Mouse (Mus musculus) G1E (cell line): ENCODE data around the gene Eipr1. TPM values are rescaled to one million over a fixed set of nuclear protein-coding genes. Genes with fewer than 3 reads are reported as not detected.
"Not testable (repeated sequence)": the region's sequence is repeated elsewhere in the genome, so short reads cannot be mapped to it uniquely, and the experiment has no call there.

Experiments used
- ATAC-seq: 2 replicates; pipeline ENCODE4 v1.8.0; 2016; ENCODE audit warnings: mild to moderate bottlenecking; ENCODE audit not compliant: insufficient number of reproducible peaks, poor library complexity, low FRiP score, severe bottlenecking; ENCODE audit errors: extremely low read depth
- DNase-seq: peaks from one replicate; pipeline ENCODE4 v3.0.0; 2012; ENCODE audit warnings: low spot score
- H3K27me3 ChIP-seq: 2 replicates; pipeline ENCODE4 v1.6.1; 2012; ENCODE audit warnings: mild to moderate bottlenecking, low read length, inconsistent platforms; ENCODE audit not compliant: insufficient read depth
- H3K36me3 ChIP-seq: replicated peaks from 2 replicates; pipeline ENCODE3; 2012; ENCODE audit warnings: mild to moderate bottlenecking, inconsistent platforms
- H3K4me1 ChIP-seq: 2 replicates; pipeline ENCODE4 v1.6.1; 2012; ENCODE audit warnings: low read depth, low read length, inconsistent platforms, mixed read lengths; ENCODE audit not compliant: insufficient read depth
- H3K4me3 ChIP-seq: 2 replicates; pipeline ENCODE4 v1.5.1; 2012; ENCODE audit warnings: low read depth, mild to moderate bottlenecking, inconsistent platforms, low read length, moderate library complexity, mixed read lengths
- H3K9me3 ChIP-seq: replicated peaks from 2 replicates; pipeline ENCODE4 v1.6.1; 2012; ENCODE audit warnings: inconsistent platforms
- CTCF ChIP-seq: IDR thresholded peaks from 2 replicates; pipeline ENCODE4 v1.5.1; 2012; ENCODE audit warnings: low read depth, low read length, inconsistent platforms, mixed read lengths
- GATA1 ChIP-seq: IDR thresholded peaks from 2 replicates; pipeline ENCODE4 v1.6.1; 2012; ENCODE audit warnings: borderline replicate concordance, low read length, inconsistent platforms, mixed read lengths
- GATA2 ChIP-seq: IDR thresholded peaks from 2 replicates; pipeline ENCODE4 v1.6.1; 2012; ENCODE audit warnings: low read depth, low read length, inconsistent platforms, borderline replicate concordance
- POLR2AphosphoS5 ChIP-seq: IDR thresholded peaks from 2 replicates; pipeline ENCODE4 v1.6.1; 2012; ENCODE audit warnings: low read depth, low read length, inconsistent platforms; ENCODE audit not compliant: insufficient replicate concordance
- TAL1 ChIP-seq: conservative IDR thresholded peaks from 2 replicates; pipeline ENCODE4 v1.6.1; 2012; ENCODE audit warnings: low read depth, low read length, inconsistent platforms, mixed read lengths
- polyA plus RNA-seq: library from polyadenylated mRNA; stranded (reverse); fragments of >175 nt; gene quantifications from 2 replicates; pipeline ENCODE4 v1.2.3, GENCODE M21; 2012
- total RNA-seq, 2 experiments: library from RNA; stranded (forward) in 1 of 2; stranded (reverse) in 1 of 2; fragments of 200-1000 nt in 1 of 2; fragments of >200 nt in 1 of 2; fragmentation: Nextera tagmentation in 1 of 2; gene quantifications; 2 replicates each; pipeline ENCODE4 v1.2.3; 2014 to 2017

Eipr1 gene
- total and polyA plus RNA-seq, 3 experiments, result 11.0 to 52.8 (median 22.4) TPM

DNA sequence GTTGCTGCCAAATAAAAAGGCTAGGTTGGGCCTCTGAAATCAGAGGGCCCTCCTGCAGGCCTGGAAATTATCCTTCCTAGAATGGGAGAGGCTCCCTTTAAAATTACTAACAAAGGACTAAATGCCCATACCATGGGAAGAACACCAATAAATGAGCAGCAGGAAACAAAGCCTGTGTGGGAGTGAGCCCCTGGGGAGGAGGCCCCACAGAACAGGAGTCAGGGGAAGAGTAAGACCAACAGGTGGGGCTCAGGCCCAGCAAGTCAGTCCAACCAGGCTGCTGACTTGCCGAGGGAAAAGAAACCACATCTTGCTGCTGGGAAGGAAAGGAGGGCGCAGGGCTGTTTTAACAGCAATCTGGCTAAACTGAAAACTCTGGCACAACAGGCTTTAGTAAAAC, 34.5 kb upstream of the Eipr1 start:
- no peak for ATAC-seq
- no peak for DNase-seq
- TF ChIP-seq CTCF (no peak), GATA2 (no peak), TAL1 (no peak)
- Histone ChIP-seq H3K4me3 (no peak overlapping the region), H3K36me3 (peaks cover 92% of the 10 kb centered on the region), H3K9me3 (no peaks in the 10 kb centered on the region), H3K4me1 (peaks cover 2% of the 10 kb centered on the region), H3K27me3 (no peaks in the 10 kb centered on the region)

DNA sequence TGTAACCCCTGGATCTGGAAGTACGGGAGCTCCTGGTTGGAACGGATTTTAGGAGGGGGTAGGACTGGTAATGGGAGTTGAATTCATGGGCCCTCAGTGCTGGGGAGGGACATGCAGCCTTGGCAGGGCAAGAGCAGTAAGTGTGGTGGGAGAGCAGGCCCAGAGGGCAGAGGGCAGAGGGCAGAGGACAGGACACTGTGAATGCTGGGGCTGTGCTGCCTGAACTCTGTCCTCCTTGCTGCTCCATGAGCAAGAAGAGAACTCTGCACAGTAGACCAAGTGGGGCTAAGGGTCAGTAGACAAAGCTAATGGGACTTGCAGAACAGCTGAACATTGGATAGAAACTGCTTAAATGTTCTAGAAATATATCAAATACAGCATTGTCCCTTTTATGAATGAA, 33.5 kb upstream of the Eipr1 start:
- Histone ChIP-seq H3K27me3 (no peaks in the 10 kb centered on the region), H3K4me3 (no peak overlapping the region), H3K4me1 (peaks cover 2% of the 10 kb centered on the region), H3K36me3 (peaks cover 94% of the 10 kb centered on the region), H3K9me3 (no peaks in the 10 kb centered on the region)
- ATAC-seq, result no peak
- no peak for TF ChIP-seq GATA2
- no peak for TF ChIP-seq GATA1
- TF ChIP-seq POLR2AphosphoS5, result no peak
- no peak for TF ChIP-seq TAL1
- TF ChIP-seq CTCF, result no peak
- no peak for DNase-seq

DNA sequence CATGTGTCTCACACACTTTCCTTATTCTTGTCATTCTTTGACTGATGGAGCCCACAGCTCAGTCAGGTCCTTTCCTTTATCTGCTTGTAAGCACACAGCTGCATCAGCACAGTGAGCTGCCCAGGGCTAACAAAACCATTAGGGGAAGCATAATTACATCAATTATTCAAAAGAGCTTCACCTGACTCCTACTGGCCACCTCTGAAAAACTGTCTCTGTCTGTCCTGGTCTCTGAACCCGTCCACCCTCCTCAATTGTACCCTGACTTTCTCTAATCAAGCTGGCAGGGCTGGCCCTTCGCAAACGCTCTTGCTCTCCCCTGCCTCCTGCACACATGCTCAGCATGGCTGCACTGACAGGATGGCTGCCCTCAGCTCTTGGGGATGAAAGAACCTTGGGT, 27.2 kb upstream of the Eipr1 start:
- peaks cover 89% of the 10 kb centered on the region for H3K36me3 ChIP-seq
- TF ChIP-seq GATA2, result no peak
- no peak for TF ChIP-seq CTCF
- TF ChIP-seq GATA1, result no peak
- TF ChIP-seq TAL1, result no peak
- TF ChIP-seq POLR2AphosphoS5, result no peak
- H3K4me1 ChIP-seq, result no peaks in the 10 kb centered on the region
- ATAC-seq (no peak), DNase-seq (no peak)
- H3K9me3 ChIP-seq, result no peaks in the 10 kb centered on the region
- no peak overlapping the region for H3K4me3 ChIP-seq
- H3K27me3 ChIP-seq, result no peaks in the 10 kb centered on the region

DNA sequence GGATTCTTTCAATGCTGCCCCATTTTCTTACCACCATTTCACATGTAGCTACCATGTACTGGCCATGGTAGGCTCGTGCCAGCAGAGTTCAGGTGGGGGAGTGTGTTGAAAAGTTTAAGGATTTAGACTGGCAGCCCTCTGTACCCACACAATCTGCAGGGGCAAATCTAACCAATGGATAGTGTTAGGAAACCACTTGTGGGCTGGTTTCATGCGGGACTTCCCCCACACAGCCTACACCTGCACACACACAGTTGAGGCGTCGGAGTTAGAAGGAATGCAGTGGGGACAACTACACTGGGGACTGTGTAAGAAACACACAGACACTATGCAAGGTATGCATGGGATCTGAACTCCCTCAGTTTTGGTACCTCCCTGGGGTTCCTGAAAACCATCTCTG, 25.4 kb upstream of the Eipr1 start:
- Histone ChIP-seq H3K4me1 (no peaks in the 10 kb centered on the region), H3K36me3 (peaks cover 86% of the 10 kb centered on the region), H3K4me3 (no peak overlapping the region), H3K9me3 (no peaks in the 10 kb centered on the region), H3K27me3 (no peaks in the 10 kb centered on the region)
- ATAC-seq (no peak), DNase-seq (no peak)
- no peak for TF ChIP-seq GATA1
- TF ChIP-seq CTCF, result no peak
- TF ChIP-seq POLR2AphosphoS5, result 0 out of 2 replicates have a peak, but pooled peaks have one; percentile 5
- no peak for TF ChIP-seq GATA2

DNA sequence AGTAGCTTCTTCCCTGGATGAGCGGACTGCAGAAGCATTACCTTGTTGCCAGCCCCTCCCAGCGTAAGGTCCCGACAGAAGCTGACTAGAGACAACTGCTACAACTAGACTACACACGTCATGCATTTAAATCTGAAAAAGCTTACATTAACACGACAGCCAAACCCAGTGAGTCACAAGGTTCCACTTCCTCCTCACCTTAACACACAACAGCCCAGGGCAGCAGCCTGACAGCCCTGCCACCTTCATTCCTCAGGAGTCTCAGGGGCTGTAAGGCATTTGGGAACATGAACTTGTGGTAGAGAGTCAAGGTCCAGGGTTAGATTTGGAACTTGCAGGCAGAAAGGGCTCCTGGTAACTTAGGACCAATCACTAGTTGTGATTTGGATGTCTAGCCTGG, 24.5 kb upstream of the Eipr1 start:
- Histone ChIP-seq H3K9me3 (no peaks in the 10 kb centered on the region), H3K4me1 (no peaks in the 10 kb centered on the region), H3K27me3 (no peaks in the 10 kb centered on the region), H3K4me3 (no peak overlapping the region), H3K36me3 (peaks cover 86% of the 10 kb centered on the region)
- DNase-seq, result no peak
- TF ChIP-seq GATA2 (no peak), TAL1 (no peak), GATA1 (no peak), POLR2AphosphoS5 (no peak), CTCF (no peak)
- ATAC-seq, result no peak

DNA sequence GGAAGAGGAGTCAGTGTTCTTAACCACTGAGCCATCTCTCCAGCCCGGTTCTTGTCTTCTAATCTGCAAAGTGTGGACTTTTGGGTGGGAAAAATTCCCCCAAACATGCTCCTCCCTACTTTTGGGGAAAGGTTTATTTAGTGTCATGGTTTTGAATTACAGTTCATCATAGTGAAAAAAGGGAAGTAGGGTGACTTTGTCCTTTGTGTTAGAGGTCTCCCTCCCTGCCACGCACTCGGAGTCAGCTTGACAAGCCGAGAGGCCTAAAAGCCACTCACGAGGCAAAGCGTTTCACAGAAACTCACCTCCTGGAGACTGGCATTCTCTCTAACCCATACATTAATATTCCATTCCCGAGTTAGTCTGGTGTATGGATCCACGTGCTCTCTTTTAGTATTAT, 19.0 kb upstream of the Eipr1 start:
- peaks cover 86% of the 10 kb centered on the region for H3K36me3 ChIP-seq
- H3K4me1 ChIP-seq, result no peaks in the 10 kb centered on the region; the same call in 1 of the 2 replicates
- H3K27me3 ChIP-seq, result no peaks in the 10 kb centered on the region
- H3K9me3 ChIP-seq, result peaks cover 5% of the 10 kb centered on the region
- ATAC-seq, result no peak
- TF ChIP-seq CTCF (no peak), TAL1 (no peak)
- DNase-seq, result no peak
- no peak overlapping the region for H3K4me3 ChIP-seq

DNA sequence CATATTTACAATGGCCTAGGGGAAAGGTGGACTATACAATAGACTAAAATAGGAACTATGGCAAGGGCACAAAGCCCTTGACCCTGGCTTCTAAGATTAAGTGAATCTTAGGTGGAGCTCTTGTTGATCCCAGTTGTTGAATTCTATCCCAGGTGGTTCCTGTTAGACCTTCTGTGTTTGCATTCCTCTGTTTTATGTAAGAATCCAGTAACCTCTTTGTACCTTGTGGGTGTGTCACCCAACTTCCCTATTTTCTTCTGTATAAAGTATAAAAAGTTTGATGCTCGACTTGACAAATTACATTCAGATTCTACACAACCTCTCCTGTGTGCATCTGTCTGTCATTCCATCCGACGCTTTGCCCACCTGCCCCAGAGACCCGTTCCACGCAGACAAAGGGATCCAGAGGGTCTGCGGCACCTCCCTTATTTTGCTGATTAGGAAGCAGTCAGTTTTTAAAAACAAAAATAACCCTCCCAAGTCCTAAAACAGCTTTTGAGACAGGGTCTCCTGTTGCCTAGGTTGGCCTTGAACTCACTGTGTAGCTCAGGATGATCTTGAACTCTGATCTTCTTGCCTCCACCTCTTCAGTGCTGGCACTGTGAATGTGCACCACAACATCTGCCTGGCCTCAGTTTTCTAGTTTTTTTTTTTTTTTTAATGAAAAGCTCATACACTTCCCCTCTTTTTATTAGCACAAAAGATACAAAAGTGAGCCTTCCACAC, 17.9 kb upstream of the Eipr1 start:
- H3K4me1 ChIP-seq, H3K4me3 ChIP-seq, DNase-seq, ATAC-seq, H3K9me3 ChIP-seq, H3K27me3 ChIP-seq: not testable (repeated sequence)
- peaks cover 86% of the 10 kb centered on the region for H3K36me3 ChIP-seq
